Mouse (Mus musculus) urinary bladder, adult 2 months (tissue): ENCODE data around the gene Adk. TPM values are rescaled to one million over a fixed set of nuclear protein-coding genes. Genes with fewer than 3 reads are reported as not detected.

Experiments used
- DNase-seq: peaks from one replicate; pipeline ENCODE4 v3.0.0; 2022; ENCODE audit warnings: low spot score
- polyA plus RNA-seq: library from polyadenylated mRNA; depleted of rRNA; stranded (reverse); fragments of >200 nt; gene quantifications from 2 replicates; pipeline ENCODE4 v1.2.3, GENCODE M21; 2012

Adk gene
- polyA plus RNA-seq, 1 experiment: 100 TPM

DNA sequence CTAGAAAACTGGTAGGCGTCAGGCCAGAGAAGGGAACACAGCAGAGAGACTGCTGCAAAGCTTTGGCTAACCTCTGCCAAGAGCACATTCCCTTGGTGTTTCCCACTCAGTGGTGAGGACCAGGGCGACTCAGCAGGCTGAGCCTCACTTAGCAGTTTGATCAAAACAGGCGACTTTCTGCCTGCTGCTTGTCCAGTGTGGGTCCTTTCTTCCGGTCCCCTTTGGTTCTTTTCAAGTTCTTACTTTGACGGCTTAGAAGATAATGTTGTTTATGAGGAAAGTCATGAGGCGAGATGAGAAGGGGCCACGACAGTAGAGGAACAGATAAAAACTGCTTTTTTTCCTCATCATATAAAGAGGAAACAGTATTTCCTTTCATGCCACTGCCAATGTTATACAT is 49.2 kb downstream of the Adk start:
- DNase-seq: no peak

DNA sequence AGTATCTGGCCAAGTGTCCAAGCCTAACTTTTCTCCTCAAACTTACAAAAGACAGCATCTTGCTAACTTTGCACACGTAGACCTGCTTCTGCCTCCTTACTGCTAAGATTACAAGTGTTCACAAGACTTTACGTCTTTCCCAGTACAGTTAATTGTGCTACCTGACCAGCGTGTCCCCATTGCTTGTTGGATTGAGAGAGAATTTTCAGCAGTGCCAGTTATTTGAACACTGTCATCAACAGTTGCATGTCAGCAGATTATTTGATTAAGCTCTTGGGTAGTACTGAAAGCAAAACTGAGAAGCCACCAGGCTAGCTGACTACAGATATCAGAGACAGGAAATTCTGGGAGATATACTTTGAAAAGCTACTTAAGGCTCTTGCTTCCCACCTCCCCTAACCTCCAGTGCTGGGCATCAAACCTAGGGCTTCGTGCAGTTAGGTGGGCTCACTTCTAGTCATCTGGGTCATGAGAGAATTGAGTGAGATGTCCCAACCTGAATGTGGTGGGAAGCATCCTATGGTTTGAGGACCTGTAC is 50.4 kb downstream of the Adk start:
- no peak for DNase-seq

DNA sequence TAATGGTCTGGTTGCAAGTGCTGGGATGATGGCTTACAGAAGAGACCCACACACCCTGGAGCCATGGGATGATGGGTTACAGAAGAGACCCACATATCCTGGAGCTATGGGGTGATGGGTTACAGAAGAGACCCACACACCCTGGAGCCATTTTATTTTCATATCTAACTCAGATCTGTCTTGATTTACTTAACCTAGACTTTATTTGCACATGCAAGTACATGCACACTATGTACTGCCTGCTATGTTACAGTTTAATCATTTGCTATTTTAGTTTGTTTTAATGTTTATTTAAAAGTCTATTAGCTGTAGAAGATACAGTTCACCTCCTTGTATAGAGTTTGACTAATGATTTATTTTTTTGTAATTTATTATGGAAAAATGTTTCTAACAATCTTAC is 52.7 kb downstream of the Adk start:
- DNase-seq: no peak

DNA sequence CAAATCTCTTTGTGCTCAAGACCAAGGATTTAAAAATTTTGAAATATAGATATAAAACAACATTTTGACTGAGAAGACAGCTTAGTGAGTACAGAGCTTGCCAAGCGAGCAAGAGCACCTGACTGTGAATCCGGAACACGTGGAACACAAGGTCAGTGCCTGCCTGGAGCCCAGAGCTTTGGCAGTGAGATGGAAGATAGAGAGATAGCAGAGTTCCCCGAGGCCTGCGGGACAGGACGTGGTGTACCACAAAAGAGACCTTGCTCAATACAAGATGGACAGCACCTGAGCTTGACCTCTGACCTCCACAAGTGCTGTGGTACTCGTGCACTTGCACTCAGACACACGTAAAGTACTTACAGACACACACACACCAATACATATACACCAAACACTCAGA is 54.2 kb downstream of the Adk start:
- DNase-seq: no peak

DNA sequence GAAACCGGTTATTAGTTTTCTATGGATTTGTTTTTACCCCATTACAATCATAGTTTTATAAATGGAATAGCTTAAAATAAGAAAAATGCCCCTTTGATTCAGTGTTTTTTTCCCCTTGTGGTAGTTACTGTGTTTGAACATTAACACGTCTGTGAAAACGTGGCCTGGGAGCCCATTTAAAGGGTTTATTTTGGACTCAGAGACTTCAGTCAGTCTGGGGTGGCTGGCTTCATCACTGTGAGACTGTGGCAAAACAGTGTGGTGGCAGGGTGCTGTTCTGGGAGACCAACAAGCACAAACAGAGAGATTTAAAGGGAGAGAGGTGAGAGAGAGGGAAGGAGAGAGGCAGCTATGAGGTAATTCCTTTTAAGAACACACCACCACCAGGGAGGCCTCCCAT is 55.2 kb downstream of the Adk start:
- no peak for DNase-seq

DNA sequence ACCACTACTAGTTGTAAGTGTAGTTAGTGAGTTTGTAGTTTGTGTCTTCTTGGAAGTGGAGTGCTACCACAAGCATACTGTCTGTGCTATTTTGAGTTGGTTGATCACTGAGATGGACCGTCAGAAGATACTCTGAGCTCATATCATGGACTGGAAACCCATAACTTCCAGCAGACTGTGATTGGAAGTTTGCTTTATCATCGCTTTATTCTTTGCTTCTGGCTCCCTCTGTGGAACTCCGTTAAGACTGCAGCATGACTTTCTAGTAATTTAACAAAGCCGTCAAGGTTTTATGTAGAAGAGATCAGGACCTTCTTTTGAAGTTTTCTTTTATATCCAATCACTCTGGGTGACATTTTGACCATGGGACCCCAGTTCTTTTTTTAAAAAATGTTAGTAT is 58.1 kb downstream of the Adk start:
- no peak for DNase-seq

DNA sequence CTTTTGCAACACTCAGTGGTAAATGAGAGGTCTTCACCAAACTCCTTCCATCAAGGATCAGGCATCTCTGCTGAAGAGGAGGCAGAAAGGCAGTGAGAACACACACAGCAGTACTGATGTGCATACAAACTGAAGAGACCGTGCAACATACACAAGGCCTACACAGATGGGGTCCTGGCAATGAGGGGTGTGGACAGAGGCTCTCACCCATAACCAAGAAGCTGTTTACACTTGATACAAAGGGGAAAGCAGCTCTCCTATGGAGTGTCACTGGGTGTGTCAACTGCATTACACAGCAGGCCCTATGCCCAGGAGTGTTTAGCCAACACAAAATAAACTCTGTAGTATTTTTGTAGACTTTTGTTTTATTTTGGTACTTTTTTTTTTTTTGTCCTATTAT is 59.1 kb downstream of the Adk start:
- DNase-seq: no peak

DNA sequence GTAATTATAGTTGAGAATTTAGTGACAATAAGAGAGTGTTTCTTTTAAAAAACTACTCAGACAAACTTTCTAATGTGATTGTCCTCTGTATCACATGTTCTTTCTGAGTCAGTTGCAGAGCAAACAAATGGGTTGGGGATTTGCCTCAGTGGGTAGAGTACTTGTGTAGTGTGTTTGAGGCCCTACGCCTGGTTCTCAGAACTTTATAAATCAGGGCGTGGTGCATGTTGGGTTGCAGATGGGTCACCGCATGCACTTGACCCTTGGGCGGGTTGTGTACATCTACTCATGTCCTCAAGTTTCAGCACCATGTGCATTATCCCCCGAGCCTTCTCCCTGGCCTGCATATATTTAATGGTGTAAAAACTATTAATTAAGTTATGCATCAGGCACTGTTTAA is 59.8 kb downstream of the Adk start:
- no peak for DNase-seq

DNA sequence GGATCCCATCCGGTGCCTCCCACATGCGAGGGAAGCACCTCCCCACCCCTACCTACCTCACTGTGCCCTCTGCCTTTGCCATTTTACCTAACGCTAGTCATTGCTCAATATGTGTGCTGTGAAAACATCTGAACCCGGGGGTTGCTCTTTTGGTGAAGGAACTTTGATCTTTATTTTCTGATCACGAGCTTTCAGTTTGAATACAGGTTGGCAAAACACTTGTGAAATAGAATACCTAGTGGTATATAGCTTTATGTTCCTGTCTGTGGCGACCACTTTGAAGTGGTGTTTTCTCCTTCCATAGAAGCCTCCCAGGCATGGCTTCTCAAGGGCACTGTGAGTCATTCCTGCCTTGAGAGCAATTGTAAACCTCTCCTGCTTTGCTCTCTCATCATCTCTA is 60.4 kb downstream of the Adk start:
- no peak for DNase-seq

DNA sequence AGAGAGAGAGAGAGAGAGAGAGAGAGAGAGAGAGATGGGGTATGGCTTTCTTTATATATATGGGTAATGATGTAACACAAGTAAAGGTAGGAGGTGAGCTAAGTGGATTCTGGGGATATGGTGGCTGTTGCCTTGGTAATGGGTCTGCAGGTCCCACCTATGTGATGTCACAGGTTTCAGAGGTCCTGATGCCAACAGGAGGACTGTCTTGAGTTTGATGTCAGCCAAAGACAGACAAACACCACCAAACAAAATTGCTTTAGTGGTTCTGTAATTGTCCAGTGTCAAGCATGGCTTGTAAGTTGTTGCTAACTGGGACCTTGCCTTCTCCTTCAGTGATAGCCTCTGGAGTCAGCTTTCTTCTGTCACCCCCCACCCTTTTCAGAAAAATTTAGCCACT is 62.0 kb downstream of the Adk start:
- DNase-seq: no peak

DNA sequence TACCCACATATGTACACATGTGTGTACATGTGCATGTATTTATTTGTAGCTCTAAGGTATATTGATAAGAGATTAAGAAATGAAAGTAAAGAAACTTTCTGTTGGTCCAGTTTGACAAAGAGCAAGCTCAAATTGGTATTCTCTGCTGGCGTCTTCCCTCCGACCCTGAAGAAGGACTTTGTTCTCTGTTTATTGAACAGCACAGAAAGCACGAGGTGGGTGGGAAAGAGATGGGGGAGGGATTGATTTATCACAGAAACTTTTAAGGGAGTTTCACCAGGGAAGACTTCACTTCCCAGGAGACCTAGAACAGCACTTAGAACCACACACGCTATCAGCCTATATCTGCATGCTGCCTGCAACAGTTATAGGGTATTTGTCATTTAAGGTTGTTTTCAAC is 62.9 kb downstream of the Adk start:
- DNase-seq: no peak

DNA sequence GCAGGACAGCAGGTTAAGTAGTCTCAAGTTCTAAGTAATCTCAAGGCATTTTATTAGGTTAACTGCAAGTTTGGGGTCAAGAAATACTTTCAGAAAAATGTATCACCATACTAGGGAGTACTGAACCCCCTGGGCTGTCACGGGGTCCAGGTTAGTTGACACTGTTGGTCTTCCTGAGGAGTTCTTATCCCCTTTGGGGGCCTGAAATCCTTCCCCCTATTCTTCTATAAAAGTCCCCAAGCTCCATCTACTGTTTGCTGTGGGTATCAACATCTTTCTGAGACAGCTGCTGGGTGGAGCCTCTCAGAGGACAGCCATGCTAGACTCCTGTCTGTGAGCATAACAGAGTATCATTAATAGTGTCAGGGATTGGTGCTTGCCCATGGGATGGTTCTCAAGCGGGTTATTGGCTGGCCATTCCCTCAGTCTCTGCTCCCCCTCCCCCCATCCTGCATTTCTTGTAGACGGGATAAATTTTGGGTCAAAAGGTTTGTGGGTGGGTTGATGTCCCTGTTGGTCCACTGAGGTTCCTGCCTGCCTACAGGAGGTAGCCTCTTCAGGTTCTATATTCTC is 63.6 kb downstream of the Adk start:
- DNase-seq: no peak

DNA sequence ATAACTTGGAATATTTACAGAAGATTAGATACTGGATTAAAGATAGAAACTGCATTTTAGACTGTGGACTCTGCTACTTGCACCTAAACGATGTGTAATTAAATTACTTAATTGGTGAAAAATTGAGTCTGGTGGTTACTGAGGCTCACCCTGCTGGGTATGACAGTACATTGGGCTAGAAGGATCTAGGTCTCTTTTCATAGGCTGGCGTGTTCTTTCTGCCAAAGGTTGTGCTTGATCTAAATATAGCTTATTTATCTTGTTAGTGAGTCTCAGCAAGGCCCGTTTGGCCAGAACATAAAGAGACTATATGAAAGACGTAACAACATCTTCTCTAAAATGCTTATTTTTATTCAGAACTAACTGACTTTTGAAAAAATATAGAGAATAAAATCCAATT is 65.7 kb downstream of the Adk start:
- DNase-seq: no peak

DNA sequence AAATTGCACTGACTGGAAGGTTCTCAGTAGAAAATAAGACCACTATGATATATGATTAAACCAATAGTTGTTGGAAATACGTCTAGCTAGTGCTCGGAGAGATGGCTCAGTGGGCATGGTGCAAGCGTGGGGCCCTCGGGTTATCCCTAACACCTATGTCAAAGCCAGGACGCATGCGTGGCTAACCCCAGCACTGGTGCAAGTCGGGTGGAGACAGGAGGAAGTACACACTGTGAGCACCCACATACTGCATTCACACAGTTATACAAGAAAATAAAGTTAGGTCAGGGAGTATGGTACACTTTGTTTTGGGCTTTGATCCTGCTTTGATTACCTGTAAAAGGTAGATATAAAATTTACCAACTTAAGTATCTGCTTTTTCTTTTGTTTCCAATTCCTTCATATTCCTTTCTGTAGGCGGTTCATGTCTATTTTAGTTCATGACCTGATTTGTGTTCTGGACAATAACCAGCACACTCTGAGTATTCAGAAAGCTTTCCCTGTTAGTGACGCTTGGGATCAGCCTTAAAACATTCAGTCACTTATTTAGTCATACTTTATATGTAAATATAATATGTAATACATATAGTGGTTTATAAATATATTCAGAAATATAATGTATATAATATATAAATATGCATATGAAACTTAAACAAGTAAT is 67.4 kb downstream of the Adk start:
- no peak for DNase-seq

DNA sequence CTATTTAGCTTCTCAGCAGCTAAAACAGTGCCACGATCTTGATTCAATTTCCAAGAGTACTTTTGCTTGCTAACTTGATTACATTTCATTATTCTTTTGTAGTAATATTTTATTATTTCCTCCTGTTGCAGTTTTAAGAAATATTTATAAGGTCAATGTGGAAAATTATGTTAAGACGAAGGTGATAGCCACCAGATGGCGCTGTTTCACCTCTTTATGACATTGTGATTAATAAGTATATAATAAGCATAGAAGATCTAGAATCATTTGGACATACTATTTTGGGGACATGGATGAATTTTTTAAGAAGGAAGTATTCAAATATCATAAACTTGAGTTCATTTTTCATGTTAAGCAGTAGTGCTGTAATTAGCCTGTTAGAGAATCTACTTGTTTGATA is 68.1 kb downstream of the Adk start:
- DNase-seq: no peak

DNA sequence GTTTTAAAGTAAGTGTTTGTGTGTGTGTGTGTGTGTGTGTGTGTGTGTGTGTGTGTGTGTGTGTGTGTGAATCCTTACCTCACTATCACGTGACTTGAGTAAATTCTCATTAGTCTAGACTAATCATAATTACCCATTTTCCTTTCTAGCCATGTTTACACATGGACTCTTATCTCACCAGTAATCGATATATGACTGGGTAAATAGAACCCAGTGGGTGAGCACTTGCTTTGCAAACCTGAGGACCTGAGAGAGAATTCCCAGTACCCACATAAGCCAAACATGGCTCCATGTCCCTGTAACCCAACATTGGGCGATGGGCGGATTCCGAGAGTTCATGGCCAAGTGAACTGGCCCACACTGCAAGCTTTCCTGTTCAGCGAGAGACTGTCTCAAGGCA is 74.8 kb downstream of the Adk start:
- no peak for DNase-seq

DNA sequence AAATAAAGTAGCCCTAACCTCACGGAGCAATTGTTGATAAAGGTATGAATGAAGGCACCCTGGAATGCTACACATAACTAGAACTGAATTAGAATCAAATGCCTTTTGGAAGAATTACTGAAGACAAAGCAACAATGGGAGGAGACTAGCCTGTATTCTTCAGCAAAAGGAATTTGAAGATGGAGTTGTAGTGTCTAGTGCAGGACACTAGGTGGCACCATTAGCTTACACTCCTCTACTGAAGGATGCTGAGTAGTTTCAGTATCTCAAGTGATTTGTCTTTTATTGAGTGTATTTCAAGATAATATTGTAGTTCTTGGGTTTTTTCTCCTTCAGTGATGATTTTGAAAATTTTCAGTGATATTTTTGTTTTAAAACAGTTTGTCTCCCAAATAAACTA is 84.5 kb downstream of the Adk start:
- no peak for DNase-seq

DNA sequence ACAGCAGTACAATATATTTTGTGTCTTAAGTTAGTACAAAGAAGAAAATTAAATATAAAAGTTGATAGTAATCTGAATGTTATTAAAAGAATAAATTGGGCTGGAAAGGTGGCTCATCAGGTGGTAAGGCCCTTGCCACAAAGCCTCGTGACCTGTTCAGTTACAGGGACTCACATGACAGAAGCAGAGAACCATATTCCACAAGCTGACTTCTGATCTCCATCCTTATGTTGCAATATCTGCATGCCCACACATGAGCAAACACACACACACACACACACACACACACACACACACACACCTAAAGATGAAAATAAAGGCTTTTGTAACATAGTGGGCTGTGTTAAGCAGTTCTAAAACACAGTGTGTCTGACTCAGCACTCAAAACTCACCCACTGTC is 90.2 kb downstream of the Adk start:
- no peak for DNase-seq

DNA sequence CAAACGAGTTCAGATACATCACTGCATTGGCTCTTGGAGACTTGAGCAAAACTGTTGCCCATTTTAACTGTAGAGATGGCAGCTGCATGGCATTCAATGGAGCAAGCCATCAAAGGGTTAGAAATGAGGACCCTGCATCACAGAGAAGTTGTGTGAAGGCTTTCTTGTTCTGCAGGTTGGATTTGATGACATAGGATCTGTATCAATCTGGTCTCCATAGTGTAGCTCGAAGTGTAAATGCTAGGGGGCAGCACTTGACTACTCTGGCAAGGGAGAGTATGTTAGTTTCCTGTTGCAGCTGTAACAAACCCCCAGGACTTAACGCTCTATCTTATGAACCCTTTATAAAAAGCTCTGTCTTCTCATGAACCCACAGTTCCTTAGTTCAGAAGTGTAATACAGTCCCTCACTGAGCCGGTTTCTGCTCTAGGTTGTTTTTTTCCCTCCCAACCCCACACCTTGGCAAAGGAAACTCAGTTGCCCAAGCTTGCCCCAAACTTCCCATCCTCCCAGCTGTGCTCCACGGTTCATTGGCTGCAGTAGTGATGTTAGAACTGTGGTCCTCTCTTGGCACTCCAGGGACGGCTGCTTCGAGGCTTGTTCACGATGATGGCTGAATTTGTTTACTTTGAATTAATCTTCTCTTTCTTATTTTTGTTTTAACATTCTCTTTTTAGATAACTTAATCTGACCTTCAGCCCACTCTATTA is 91.2 kb downstream of the Adk start:
- DNase-seq: no peak

DNA sequence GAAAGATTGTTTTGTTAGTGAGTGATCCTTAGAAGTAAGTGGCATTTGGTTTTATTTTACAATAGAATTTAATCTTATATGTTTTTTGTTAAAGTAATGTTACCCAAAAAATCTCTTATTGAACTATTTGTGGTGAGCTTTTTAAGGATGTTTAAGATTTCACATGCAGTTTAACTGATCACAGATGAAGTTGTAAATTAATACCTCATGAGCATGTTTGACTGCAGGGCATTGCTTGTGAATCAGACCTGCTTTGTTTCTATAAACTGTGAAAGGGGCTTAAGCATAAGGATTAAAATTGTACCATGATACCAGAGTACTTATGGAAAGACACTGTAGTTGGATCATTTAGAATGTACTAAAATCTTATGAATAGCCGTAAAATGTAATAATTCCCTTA is 94.8 kb downstream of the Adk start:
- no peak for DNase-seq

DNA sequence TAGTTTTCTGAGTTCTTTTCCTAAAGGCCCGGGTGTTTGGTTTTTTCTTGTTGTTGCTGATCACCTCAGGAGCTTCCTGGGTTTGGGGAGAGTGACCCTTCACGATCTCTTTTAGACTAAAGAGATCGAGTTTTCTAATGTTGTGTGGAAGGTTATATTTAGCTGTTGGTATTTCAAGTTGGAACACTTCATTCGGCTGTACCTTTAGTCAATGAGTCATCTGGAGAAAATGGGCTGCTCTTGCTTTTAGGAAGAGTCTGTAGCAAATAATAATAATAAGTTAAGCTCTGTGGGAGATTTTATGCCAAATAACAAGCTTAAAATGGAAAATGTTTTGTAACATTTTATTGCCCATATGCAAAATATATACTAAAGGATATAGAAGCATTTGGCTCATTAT is 97.9 kb downstream of the Adk start:
- DNase-seq: no peak

DNA sequence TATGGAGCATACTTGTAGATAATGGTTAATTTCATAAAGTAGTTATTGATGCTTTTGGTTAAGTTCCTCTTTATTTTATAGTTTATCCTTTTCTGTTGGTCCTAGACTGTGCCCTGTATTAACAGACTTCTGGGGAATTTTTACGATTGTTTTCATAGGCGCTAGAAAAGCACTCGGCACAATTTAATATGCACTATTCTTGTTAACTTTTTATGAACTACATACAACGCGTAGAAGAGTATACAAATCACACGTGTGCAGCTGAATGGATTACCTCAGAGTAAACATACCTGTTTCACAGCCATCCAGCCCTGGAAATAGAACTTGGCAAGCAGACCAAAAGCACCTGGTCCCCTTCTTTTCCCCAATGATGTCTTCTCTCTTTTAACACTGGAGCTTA is 99.7 kb downstream of the Adk start:
- DNase-seq: no peak

DNA sequence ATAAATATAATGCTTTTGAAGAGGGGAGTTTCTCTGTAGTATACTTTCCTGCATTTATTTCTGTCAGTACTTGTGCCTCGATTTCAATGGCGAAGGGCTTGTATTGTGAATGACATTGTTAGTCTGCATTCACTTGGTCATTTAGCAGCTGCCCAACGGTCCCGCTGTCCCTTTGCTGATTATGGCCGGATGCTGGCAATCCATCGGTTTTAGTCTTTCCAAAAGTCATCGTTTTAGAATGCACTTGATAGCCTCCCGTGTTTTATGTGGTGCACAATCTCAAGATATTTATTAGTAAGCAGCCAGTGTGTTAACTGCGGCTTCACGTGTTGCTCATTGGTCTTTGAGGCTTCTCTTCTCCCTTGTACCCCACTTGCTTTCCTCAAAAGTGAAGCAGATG is 113.3 kb downstream of the Adk start:
- DNase-seq: no peak
